Mouse (Mus musculus): ENCODE measurements around the gene Atg9b.

Atg9b gene

GRCm38 (mm10) chr5:24348128-24348527, 43.8 kb downstream of the Atg9b start:
- DNase-seq = peak; percentile 86

- DNase-seq = no peak
Measured at GRCm38 (mm10) chr5:24347186-24347875, 44.6 kb downstream of the Atg9b start.

- no peak for DNase-seq
Measured at GRCm38 (mm10) chr5:24346313-24346712, 45.6 kb downstream of the Atg9b start.

GRCm38 (mm10) chr5:24344477-24345051, 47.4 kb downstream of the Atg9b start:
- DNase-seq = peak; percentile 58

- DNase-seq = peak; percentile 88
Measured at GRCm38 (mm10) chr5:24343977-24344436, 47.9 kb downstream of the Atg9b start.

- DNase-seq = no peak
Measured at GRCm38 (mm10) chr5:24343379-24343778, 48.6 kb downstream of the Atg9b start.

- DNase-seq = no peak
Measured at GRCm38 (mm10) chr5:24342966-24343365, 49.0 kb downstream of the Atg9b start.

- no peak for DNase-seq
Measured at GRCm38 (mm10) chr5:24342205-24342963, 49.6 kb downstream of the Atg9b start.

GRCm38 (mm10) chr5:24337821-24338220, 54.1 kb downstream of the Atg9b start:
- DNase-seq = no peak

- DNase-seq = no peak
Measured at GRCm38 (mm10) chr5:24337366-24337765, 54.6 kb downstream of the Atg9b start.

- DNase-seq = peak; percentile 75
Measured at GRCm38 (mm10) chr5:24335888-24336511, 55.9 kb downstream of the Atg9b start.

GRCm38 (mm10) chr5:24334749-24335148, 57.2 kb downstream of the Atg9b start:
- DNase-seq = no peak
